Mouse (Mus musculus) Muller cell, postnatal 12 days (primary cell): ENCODE measurements around the gene Lmntd2.

ENCODE experiments used
- DNase-seq: peaks from one replicate; pipeline ENCODE4 v3.0.0-alpha.2; 2015; ENCODE audit errors: inconsistent ontology term

Lmntd2 gene

DNA sequence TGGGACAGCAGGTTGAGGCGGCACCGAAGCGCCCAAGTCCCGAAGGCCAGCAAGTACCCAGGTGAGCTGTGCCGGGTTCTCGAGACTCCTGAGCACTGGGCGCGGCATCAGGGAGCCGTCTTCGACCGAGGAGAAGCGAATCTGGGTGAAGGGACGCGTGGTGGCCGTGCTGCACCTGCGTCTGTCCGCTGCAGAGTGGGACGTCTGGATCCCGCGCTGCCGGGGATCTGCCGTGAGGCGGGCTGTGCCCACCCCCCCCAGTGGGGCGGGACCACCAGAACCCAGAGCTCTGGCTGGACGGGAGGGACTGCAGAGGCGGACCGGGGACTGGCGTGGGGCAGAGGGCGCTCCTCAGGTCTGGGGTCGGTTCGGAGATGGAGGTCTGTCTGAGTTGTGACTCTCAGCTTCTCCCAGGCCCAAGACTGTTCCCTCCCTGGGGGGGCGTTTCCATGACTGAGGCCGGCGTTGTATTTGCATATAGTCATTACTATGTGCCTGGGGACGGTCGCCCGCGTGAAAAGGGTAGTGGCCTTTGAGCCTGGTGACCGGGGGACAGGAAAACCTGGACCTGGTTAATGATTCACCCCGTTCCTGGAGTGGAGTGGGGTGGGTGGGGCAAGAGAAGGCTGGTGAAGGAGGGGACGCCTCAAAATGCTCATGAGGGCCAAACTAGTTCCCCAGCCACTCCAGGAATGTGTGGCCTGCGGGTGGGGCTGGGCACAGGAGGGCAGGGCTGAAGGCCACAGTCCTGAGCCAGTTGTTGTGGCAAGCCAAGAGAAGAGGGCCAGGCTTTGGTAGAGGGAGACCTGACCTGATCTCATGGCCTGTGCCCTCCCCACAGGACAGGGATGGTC, 2.2 kb upstream of the Lmntd2 start:
- peak; percentile 91 for DNase-seq

DNA sequence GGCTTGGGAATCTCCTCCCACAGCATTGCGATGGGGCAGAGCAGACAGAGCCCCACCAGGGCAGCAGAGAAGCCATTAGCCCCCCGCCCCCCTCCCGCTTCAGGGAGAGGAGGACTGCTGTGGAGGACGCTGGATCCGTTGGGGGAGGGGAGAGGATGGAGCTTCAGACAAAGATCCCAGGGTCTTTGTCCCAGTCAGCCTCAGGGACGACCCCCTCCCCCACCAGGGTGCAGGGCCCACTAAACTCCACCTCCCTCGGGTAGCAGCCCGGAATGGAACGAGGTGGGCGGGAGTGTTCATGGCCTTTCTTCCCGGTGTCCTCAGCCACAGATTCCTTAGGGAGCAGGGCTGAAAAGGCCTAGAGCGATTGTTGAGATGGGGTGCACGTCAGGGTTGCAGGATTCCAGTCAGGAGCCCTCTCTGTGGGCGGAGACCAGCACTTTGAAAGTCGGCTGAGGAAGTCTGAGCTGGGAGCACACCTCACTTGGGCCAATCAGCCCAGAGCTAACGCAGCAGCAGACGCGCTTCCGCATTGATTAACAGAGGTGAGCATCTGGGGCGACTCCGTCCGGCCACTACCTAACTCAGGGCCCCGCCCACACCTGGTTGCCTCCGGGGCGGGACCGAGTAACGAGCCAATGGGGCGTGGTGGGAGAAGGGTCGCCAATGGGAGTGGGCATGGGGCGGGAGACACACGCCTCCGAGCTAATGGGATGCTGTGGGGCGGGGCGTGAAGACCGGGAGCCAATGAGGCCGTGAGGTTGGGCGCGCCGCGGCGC, 1.4 kb upstream of the Lmntd2 start, which contains the start of gene Rassf7:
Rassf7 (plus strand) TSS at position 760 of the 779 bp plus-strand sequence.
- peak; percentile 98 for DNase-seq

DNA sequence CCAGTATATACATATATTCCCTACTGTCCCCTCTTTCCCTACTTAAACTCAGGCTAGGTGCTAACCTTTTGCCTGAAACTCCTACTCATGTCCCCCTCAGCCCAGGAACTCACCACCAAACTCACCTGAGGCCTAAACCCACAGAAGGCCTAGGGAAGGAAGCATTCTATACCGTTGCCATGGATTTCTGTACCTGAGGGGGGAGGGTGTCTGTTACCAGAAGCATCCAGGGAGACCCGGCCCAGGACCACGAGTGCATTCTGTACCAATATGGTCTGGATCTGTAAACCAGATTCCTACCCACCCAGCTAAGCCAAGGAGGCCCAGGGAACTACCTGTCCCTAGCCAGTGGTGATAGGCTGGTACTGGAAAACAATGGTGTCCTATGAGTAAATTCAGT, 430 bp upstream of the Lmntd2 start:
- DNase-seq = no peak

DNA sequence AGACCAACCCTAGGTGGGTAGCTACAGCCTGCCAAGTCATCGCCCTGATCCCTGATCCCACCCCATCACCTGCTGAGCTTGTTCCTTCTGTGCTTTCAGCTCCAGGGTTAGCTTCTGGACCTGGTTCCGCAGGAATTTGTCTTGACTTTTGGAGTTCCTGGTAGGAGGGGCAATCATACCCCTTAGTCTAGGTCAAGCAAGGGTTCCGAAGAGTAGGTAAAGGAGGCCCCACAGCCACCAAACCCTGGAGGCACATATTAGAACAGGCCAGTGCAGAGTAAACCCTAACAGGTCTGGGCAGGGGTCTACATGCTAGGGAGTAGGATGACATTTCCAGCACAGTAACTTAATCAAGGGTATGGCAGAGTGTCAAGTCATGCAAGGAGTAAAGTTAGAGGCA, 747 bp downstream of the Lmntd2 start:
- no peak for DNase-seq

DNA sequence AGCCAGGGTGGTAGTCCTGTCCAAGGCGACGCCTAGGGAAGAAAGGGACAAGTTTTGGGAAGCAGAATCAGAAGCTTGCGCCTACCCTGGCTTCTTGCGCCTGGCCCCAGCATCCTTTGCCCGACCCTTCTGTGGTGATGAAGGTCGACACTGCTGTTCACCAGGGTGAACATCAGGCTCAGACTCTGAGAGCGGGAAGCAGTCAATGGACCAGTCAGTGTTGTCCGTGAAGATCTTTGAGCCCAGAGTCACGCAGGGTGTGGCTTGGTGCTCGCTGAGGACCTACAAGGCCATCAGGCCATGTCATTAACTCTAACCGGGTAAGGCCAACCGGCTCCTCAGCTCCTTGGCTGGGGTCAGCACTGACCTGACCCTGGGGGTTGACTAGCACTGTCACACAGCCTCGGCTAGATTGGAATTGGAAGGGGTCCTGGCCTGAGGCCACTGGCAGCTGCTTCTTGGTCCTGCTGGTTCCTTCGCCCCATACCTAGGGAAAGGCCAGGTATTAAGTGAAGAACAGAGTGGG, 3.2 kb downstream of the Lmntd2 start:
- DNase-seq = no peak

DNA sequence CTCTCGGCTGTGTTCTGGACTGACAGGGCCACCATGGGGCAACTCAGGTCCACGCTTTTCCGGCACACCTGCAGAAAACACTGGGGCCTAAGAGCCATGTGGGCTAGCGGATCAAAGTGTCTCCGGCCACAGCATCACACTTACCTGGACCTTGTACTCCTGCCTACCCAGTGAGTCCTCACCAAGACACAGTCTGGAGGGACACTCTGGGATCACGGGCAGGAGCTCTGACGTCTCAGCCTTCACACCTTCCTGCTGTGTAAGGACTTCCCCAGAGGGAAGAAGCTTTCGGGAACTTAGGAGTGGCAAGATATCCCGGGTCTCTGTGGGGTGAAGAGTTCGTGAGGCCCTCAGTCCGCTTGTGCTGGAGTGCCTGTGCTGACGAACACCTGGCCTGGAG, 3.7 kb downstream of the Lmntd2 start:
- DNase-seq = no peak

DNA sequence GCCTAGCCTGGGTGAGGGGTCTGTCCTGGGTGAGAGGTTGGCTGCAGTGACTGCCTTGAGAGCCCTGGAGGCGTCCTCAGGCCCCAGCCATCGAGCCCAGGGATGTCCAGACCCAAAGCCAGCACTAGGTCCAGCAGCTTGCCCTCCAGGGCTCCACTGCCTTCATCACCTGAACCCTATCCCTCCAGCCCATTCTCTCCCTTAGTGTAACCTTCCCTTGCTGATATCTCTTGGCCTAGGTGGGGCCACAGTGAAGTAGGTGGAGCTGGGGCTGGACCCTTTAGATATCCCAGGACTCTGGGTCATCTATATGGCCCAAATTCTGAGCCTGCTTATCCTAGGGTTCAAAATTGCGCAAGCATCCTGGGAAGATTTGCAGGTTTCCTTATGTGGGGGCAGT, 4.4 kb downstream of the Lmntd2 start:
- no peak for DNase-seq

DNA sequence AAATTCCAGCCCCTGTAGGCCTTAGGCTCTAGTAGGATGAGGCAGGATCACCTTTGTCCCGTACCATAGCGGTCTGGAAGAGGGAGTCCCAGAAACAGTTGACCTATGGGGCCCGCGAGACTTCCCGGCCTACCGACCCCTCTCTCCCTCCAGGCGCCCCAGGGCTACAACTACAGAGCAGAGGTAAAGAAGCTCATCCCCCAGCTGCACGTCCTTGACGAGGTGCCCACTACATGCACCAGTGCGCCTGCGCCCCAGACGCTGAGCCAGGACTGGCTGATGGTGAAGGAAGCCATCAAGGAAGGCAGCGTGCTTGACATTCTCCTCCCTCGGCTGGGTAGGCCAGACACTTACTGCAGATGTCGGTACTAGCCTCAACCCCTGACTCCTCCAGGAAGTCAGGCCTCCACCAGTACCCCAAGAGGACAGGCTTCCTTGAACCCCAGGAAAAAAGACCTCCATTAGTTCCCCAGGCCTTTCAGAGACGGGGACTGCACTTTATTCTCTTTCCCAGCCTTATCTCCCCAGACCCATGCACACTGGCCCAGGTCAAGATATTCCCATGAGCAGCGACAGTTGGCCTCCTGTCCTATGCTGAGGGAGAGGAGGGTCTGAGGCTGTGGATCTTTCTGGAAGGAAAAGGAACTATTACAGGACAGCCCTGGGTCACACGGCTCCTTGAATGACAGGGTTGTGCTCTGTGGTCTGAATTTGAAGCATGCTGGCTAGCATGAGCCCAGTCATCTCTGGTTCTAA, 7.5 kb downstream of the Lmntd2 start:
- no peak for DNase-seq

DNA sequence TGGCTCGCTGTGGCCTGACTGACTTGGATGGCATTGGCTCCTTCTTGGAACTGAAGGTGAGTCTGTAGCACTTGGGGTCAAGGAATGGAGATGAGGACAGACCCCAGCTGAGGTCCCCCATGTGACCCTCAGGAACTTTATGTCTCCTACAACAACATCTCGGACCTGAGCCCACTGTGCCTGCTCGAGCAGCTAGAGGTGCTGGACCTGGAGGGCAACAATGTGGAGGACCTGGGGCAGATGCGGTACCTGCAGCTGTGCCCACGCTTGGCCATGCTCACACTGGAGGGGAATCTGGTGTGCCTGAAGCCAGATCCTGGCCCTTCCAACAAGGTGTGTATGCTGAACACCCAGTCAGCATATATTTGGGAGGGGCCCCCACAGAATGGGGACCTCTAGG, 8.4 kb downstream of the Lmntd2 start:
- DNase-seq = no peak

DNA sequence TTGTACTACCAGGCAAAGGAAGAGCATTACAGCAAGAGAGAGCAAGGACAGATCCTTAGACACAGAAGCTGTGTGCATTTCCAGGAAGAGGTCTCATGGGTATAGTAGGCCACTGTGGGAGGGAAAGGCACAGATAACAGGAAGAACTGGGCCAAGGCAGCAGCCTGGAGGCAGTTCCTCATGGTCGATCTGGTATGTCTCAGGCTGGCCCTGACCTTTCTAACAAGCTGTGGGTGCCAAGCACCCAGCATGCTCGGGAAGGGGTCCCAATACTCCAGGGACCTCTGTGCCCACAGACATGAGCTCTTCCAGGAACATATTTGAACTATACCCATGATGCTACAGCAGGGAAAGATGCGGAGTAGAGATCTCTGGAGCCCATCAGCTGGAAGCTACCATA, 9.3 kb downstream of the Lmntd2 start:
- DNase-seq = no peak

DNA sequence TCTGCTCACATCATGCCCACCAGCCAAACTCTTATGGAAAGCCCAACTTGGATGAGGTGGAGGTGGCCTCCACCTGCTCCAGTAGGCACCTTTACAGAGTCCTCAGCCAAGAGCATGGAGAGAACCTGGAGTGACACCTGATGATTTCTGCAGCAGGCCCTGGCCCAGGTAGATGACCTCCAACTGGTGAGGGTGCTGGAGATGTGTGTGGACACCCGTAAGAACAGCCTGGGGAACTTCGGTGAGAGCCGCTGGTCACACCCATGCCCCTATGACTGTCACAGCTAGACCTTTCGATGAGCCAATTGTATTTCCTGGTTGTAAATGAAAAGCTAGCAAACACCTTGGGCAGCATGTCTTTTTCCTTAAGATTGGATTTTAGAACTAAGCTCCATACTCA, 15.8 kb downstream of the Lmntd2 start:
- no peak for DNase-seq

DNA sequence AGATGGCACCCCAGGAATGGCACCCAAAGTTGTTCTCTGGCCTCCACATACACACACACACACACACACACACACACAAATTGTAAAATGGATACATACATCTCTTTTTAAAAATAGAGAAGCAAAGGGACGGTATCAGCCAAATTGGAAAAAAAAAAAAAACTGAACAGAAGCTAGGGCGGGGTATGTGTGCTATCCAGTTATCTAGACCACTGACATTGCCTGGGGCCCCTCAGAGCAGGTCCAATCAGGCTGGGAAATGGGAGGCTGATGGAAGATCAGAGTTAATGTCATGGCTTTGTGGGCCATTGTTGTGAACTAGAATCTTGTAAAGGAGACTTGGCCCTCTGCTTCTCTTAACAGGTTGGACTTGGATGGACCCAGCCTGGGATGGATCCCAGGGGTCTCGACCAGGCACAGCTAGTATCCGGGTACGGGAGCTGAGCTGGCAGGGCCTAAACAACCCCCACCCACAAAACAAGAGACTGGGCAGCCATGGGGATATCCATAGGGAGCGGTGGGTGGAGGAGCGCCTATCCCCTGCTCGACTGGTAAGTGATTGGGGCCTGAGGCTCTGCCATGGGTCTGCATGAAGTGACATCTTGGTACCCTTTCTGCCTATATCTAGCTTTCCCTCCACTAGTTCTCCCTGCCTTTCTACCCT, 17.1 kb downstream of the Lmntd2 start:
- no peak for DNase-seq

DNA sequence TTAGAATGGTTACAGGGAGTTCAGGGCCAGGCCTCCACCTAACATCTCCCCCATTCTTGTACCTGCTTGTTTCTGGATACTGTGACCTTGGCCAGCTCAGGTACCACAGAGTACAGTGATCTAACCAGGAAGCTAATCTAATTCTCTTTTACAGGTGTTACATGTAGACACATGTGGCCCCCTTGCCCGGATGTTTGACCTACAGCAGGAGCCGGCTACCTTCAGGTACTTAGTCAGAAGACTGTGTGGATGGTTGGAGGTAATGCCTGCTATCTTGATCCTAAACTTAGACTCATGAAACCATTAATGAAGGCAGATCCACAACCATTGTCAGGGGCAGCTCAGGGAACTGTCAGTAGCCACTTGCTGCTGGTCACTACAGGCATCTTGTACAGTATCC, 18.1 kb downstream of the Lmntd2 start:
- DNase-seq = no peak

DNA sequence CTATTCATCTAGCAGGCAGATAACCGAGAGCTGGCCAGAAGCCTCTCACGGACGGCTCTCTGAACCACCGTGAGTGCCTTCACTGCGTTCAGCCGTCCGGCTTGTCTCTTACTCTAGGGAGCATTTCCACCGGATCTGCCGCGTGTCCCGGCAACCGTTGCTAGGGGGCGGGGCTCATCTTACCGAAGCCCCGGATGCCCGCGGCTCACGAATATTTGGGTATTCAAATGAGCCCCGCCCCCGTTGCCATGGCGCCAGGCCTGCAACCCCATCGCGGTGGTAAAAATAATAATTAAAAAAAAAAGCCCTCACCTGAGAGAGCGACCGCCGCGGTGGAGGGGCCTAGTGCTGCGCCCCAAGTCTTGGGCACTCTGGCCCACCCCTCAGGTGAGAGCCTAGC, 19.1 kb downstream of the Lmntd2 start:
- DNase-seq = peak; percentile 91

DNA sequence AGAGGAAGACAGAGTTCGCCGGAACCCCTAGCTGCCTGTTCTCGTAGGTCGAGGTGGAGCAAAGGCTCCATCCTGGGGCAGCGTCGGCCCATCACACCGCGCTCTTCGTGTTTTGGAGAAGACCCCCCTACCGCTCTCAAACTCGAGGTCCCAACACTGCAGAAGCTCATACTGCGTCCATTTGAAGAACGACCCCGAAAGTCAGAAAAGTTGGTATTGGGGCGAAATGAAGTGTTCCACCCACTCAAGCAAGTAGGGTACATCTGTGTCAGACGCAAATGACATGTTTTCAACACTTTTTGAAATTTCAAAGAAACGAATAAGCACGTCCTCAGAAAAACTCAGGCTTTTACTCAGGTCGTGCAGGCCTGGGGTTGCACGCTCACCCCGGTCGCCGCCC, 19.5 kb downstream of the Lmntd2 start:
- no peak for DNase-seq

DNA sequence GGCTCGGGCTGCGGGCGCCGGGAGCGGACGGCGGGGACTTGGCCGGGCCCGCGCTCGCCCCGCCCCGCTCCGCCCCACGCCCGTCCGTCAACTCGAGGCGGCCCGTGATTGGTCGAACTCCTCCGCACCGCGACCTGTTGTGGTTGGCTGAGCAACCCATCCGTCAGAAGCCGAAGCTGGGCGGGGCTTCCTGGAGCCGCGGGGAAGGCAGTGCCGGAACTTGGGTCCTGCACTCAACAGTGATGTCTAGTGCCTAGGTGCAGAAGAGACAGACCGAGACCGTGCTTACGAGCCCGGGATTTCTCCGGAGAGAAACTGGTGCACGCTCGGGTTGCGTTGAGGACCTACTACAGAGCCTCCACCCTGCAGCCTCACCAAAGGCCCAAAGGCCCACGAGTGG, 19.9 kb downstream of the Lmntd2 start, which contains the start of the genes Hras and Lrrc56:
Hras (minus strand) TSS at position 58 of the 400 bp plus-strand sequence.
Lrrc56 (plus strand) TSS at position 210 of the 400 bp plus-strand sequence.
- DNase-seq = peak; percentile 98

DNA sequence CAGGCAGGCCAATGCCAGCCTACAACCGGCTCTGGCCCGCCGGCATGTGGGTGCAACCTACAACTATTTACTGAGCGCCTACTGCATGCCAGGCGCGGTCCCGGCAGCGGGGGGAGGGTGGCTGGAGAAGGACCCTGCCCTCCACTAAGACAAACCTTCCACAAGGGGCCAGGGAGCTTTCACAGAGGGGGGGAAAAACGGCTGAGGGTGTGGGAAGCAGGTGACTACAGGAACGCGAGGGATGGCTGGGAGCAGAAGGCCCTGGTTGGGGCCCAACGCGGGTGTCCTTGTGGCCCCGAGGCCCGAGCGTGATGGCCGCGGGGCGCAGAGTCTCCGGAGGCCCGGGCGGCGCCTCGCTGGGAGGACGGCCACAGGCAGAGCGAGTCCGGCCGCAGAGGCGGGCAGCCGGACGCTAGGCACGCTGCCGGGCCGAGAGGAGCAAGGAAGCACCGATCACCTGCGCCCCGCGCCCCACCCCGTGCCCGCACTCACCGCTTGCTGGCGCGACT, 20.5 kb downstream of the Lmntd2 start:
- DNase-seq = peak; percentile 62

DNA sequence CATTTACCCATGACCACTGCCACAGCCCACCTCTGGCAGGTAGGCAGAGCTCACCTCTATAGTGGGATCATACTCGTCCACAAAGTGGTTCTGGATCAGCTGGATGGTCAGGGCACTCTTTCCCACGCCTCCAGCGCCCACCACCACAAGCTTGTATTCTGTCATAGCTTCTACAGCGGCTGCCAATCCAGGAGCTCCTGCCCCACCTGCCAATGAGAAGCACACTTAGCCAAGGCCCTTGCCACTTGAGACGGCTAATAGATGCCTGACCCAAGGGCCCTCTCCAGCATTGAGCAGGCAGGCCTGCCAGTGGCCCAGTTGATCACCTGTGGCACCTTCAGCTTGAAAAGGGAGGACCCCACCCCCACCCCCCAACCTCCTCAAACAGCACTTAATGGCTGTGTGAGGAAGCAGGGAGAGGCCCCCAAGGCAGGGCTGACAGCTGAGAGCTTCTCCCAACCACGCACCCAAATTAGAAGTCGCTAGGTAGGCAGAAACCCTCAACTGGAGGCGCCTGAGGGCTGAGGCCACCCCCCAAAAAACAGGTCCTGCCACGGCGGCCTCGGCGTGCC, 21.0 kb downstream of the Lmntd2 start:
- no peak for DNase-seq

DNA sequence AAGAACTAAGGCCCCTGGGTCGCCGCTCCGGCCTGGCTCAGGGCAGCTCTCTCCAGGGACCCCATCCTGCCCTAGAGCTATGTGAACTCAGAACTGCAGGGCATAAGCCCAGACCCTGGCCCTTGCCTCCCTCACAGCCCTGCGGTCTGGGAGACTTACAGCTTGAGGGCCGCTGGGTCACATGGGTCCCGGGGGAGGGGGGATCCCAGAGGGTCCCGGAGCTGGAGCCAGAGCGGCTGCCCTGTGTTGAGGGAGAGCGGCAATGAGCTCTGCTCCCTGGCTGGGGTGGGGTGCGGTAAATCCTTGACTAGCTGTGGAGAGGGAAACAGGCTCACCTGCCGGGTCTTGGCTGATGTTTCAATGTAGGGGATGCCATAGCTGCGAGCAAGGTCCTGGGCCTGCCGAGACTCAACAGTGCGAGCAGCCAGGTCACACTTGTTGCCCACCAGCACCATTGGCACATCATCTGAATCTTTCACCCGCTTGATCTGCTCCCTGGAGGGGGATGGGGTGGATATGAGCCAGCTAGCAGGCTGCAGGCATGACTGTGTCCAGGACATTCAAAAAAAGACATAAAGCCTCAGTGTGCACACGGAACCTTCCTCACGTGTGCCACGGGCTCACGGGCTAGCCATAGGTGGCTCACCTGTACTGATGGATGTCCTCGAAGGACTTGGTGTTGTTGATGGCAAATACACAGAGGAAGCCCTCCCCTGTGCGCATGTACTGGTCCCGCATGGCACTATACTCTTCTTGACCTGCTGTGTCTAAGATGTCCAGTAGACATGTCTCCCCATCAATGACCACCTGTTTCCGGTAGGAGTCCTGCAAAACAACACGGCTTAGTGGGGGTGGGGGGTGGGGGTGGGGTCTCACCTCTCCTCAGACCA, 21.8 kb downstream of the Lmntd2 start:
- DNase-seq = no peak

DNA sequence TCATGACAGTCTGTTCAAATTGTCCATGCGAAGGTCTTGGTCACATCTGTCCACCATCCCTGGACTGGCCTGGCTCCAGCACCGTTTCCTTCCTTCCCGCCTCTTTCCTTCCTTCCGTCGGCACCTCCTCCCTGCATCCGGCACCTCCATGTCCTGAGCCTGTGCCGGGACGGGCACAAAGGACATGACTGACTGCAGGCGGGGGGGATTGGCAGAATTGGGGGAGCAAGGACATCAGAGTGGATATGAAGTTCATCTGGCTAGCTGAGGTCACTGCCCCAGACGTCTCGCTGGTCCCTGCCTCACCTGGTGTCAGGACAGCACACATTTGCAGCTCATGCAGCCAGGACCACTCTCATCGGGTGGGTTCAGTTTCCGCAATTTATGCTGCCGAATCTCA, 22.8 kb downstream of the Lmntd2 start:
- DNase-seq = no peak
